Mouse (Mus musculus) lung, embryonic 14.5 days (tissue): ENCODE results near the gene Palm. TPM values are rescaled to one million over a fixed set of nuclear protein-coding genes. Genes with fewer than 3 reads are reported as not detected.
A peak's percentile ranks its signal among the peaks of the same experiment; 100 is the strongest.

ENCODE experiments used
- ATAC-seq: fragments of 200-750 bp; cut with Nextera tagmentation; 2 replicates; pipeline ENCODE4 v1.8.0; 2017; ENCODE audit warnings: mild to moderate bottlenecking, moderate TSS enrichment, moderate library complexity; ENCODE audit not compliant: insufficient read depth
- DNase-seq: peaks from one replicate; pipeline ENCODE4 v3.0.0-alpha.2; 2015
- H3K27ac ChIP-seq: fragments of 300-500 bp; sonication (generic); 2 replicates; pipeline ENCODE4 v1.5.1; 2014; ENCODE audit warnings: low read depth, mild to moderate bottlenecking, moderate library complexity
- H3K27me3 ChIP-seq: fragments of 300-500 bp; sonication (generic); 2 replicates; pipeline ENCODE4 v1.6.1; 2014; ENCODE audit warnings: low read length, control low read depth; ENCODE audit not compliant: insufficient read depth
- H3K36me3 ChIP-seq: fragments of 300-500 bp; sonication (generic); 2 replicates; pipeline ENCODE4 v1.6.1; 2014; ENCODE audit warnings: control low read depth; ENCODE audit not compliant: insufficient read depth
- H3K4me1 ChIP-seq: fragments of 300-500 bp; sonication (generic); 2 replicates; pipeline ENCODE4 v1.6.1; 2014; ENCODE audit warnings: antibody characterized with exemption, control low read depth; ENCODE audit not compliant: insufficient read depth
- H3K4me2 ChIP-seq: fragments of 300-500 bp; sonication (generic); 2 replicates; pipeline ENCODE4 v1.6.1; 2014; ENCODE audit warnings: mild to moderate bottlenecking
- H3K4me3 ChIP-seq: fragments of 300-500 bp; sonication (generic); 2 replicates; pipeline ENCODE4 v1.5.1; 2014; ENCODE audit warnings: low read depth, low read length
- H3K9ac ChIP-seq: fragments of 300-500 bp; sonication (generic); 2 replicates; pipeline ENCODE4 v1.6.1; 2014
- H3K9me3 ChIP-seq: fragments of 300-500 bp; sonication (generic); 2 replicates; pipeline ENCODE4 v1.6.1; 2016; ENCODE audit warnings: low read depth, low read length, control low read depth
- CTCF ChIP-seq: IDR thresholded peaks from 2 replicates; pipeline ENCODE4 v1.5.1; 2016; ENCODE audit warnings: antibody characterized with exemption, low read depth
- WGBS: fragments of 180-500 bp; shearing (Covaris S2); extraction: QIAGEN DNeasy Blood & Tissue Kit; methylation state at CpG from one replicate; pipeline ENCODE4 v1.1.7; 2014; 5-methylcytosine and 5-hydroxymethylcytosine counted together
- polyA plus RNA-seq: library from polyadenylated mRNA; unstranded; fragments of >200 nt; fragmentation: Nextera tagmentation; extraction: Ambion mirVana; gene quantifications from 2 replicates; pipeline ENCODE4 v1.2.1, GENCODE M21; 2014

Gene Palm
- polyA plus RNA-seq, 1 experiment from 2014 or later, result 72.4 TPM

DNA sequence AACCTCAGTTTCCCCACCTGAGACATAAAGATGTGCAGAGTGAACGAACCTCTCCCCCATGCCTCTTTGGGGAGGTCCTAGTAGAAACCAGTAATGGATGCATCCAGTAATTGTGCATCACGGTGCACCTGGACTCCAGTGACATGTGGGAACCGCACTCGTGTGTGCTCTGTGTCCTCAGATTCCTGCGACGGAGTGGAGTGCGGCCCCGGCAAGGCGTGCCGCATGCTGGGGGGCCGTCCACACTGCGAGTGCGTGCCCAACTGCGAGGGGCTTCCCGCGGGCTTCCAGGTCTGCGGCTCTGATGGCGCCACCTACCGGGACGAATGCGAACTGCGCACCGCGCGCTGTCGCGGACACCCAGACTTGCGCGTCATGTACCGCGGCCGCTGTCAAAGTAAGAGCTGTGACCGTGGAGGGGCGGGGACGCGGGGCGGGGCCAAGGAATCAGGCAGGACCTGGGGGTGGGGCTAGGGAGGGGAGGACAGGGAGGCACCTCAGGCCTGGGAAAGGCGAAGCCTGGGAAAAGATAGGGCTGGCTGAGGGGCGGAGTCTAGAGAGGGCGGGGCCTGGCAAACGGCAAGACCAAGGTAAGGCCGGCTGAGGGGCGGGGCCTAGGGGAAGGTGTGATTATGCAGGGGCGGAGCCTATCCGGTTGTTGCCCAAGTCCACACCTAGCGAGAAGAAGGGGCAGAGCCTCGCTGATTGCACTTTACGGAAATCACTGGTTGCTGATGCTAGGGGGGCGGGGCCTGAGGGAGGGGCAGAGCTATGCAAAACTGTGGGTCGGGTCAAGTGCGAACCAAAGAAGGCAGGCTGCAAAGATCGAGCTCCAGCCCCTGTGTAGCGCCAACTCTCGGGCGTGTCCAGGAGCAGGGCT is 13.3 kb upstream of the Palm start:
- TF ChIP-seq CTCF, result peak; percentile 90
- peak; percentile 87 for ATAC-seq

DNA sequence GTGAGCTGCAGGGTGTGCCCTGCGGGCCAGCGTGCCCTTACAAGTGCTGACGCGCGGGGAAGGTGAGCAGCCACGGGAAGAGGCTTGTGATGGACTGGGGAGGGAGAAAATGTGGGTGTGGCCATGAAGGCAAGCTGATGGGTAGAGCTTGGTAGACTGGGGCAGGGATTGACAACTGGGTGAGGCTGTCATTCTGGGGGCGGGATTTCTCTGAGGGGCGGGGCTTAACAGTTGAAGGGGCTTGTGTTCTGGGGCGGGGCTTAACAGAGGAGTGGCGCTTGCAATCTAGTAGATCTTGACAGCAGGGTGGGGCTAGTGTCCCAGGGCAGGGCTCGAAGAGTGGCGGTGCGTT is 12.7 kb upstream of the Palm start:
- no peak for TF ChIP-seq CTCF
- Histone ChIP-seq H3K9me3 (no peaks in the 10 kb centered on the region), H3K4me1 (peaks cover 11% of the 10 kb centered on the region), H3K4me3 (peak overlapping the region; percentile 39), H3K27ac (peak overlapping the region; percentile 36; the same call in 1 of the 2 replicates), H3K27me3 (peaks cover 17% of the 10 kb centered on the region), H3K9ac (no peak overlapping the region), H3K36me3 (no peaks in the 10 kb centered on the region), H3K4me2 (peak overlapping the region; percentile 83)
- WGBS, result 2% methylated on average over 13 of the region's 13 CpGs
- ATAC-seq, result peak; percentile 5
- peak; percentile 57 for DNase-seq

More for the DNA sequence above, 13.3 kb upstream of the Palm start:
- Histone ChIP-seq H3K9ac (no peak overlapping the region), H3K4me3 (peak overlapping the region; percentile 39), H3K36me3 (no peaks in the 10 kb centered on the region), H3K9me3 (no peaks in the 10 kb centered on the region; the same call in 1 of the 2 replicates), H3K4me2 (peak overlapping the region; percentile 83), H3K27me3 (peaks cover 17% of the 10 kb centered on the region), H3K27ac (peak overlapping the region; percentile 36; the same call in 1 of the 2 replicates), H3K4me1 (peaks cover 11% of the 10 kb centered on the region)
- DNase-seq, result peak; percentile 96
- WGBS, result 2% methylated on average over 55 of the region's 55 CpGs

DNA sequence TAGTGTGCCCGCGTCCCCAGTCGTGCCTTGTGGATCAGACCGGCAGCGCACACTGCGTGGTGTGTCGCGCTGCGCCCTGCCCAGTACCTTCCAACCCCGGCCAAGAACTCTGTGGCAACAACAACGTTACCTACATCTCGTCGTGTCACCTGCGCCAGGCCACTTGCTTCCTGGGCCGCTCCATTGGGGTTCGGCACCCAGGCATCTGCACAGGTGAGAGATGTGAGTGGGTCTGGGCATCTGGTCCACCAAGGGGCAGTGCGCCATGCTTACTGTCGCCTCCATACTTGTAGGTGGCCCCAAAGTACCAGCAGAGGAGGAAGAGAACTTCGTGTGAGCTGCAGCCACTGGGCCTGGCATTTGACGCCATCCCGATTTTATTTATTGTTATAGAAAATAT is 12.2 kb upstream of the Palm start:
- peaks cover 17% of the 10 kb centered on the region for H3K27me3 ChIP-seq
- WGBS, result 32% methylated on average over 21 of the region's 21 CpGs
- ATAC-seq, result no peak

DNA sequence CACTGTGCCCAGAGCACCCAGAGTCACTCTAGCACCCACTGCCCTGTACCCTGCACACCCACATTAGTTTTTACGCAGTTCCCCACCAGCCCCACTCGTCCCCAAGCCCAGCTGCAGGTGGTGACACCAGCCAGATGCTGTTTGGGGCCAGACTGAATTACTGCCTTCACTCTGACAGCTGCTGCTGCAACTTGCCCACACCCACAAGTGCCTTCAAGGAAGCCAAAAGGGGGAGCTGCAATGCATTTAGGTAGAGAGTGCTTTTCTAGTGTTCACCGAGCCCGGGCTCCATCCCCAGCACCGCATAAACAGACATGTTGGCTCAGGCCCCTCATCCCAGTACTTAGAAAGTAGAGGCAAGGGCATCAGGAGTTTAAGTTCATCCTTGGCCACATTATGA is 11.4 kb upstream of the Palm start:
- no peaks in the 10 kb centered on the region for H3K36me3 ChIP-seq
- H3K9me3 ChIP-seq, result no peaks in the 10 kb centered on the region
- no peak for TF ChIP-seq CTCF
- H3K27ac ChIP-seq, result no peak overlapping the region
- DNase-seq (no peak), ATAC-seq (no peak)
- 50% methylated on average over 5 of the region's 5 CpGs for WGBS
- no peak overlapping the region for H3K9ac ChIP-seq
- peaks cover 9% of the 10 kb centered on the region for H3K4me1 ChIP-seq
- no peak overlapping the region for H3K4me3 ChIP-seq
- H3K27me3 ChIP-seq, result peaks cover 17% of the 10 kb centered on the region
- H3K4me2 ChIP-seq, result no peak overlapping the region

More for the DNA sequence above, 12.2 kb upstream of the Palm start:
- no peak overlapping the region for H3K27ac ChIP-seq
- peak overlapping the region; percentile 39 for H3K4me3 ChIP-seq
- no peak for TF ChIP-seq CTCF
- peaks cover 11% of the 10 kb centered on the region for H3K4me1 ChIP-seq
- H3K9me3 ChIP-seq, result no peaks in the 10 kb centered on the region
- no peaks in the 10 kb centered on the region for H3K36me3 ChIP-seq
- DNase-seq, result no peak
- H3K9ac ChIP-seq, result no peak overlapping the region
- H3K4me2 ChIP-seq, result peak overlapping the region; percentile 83

DNA sequence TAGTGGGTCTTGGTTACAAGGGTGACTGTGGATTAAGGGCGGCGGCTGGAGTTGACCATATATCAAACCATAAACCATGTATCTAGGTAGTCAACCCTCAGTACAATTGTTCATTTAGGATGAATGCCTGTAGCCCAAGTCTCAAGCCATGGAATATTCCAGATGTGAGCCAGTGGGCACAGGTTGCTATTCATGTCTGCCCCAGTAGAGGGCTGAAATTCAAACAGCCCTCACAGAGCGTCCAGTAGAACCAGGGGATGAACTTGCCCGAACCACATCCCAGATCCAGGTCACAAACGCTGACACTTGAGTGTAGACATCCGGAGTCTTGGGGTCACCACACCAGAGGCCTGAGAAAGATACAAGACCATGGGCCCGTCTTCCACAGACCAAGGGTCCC is 10.3 kb upstream of the Palm start:
- no peak overlapping the region for H3K4me3 ChIP-seq
- H3K27me3 ChIP-seq, result peaks cover 17% of the 10 kb centered on the region
- H3K9me3 ChIP-seq, result no peaks in the 10 kb centered on the region
- no peak overlapping the region for H3K4me2 ChIP-seq
- ATAC-seq (no peak), DNase-seq (no peak)
- peaks cover 5% of the 10 kb centered on the region for H3K4me1 ChIP-seq
- peak; percentile 45 for TF ChIP-seq CTCF
- H3K9ac ChIP-seq, result no peak overlapping the region
- WGBS, result 55% methylated on average over 7 of the region's 7 CpGs
- no peak overlapping the region for H3K27ac ChIP-seq
- H3K36me3 ChIP-seq, result no peaks in the 10 kb centered on the region

DNA sequence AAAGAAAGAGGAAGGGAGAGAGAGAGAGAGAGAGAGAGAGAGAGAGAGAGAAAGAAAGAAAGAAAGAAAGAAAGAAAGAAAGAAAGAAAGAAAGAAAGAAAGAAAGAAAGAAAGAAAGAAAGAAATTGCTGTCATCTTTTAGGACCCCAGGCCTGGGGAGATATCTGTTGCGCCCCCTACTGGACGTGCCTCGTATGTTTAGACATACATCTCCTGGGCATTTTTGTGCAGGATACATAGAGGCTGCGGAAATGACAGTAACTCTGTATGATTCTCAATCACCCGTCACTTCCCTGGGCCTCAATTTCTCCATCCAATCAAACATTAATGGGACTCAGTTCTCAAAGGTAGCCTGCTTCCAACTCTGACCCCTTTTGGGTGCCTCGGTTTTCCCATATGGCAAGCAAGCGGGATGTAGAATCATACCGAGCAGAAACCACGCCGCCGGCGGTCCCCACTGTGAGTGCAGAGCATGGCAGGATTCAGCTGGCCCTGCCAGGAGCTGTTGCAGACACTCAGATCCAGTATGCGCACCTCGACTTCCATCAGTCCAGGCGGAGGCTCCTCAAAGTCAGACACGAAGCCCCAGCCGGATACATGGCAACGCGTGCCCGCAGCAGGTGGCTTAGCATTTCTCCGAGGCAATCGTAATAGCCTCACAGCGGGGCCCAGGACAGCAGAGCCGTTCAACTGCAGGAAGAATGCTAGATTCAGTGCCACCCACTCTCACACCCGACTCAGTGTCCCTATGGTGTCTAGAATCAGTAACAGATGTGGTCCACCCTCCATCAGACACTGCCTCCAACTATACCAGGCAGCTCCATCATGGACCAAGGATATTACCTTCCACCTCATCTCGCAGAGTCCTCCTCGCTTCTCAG is 9.2 kb upstream of the Palm start:
- DNase-seq (peak; percentile 76), ATAC-seq (no peak)
- TF ChIP-seq CTCF, result peak; percentile 65
- H3K4me1 ChIP-seq, result peaks cover 4% of the 10 kb centered on the region; the same call in 1 of the 2 replicates
- H3K36me3 ChIP-seq, result no peaks in the 10 kb centered on the region
- H3K4me3 ChIP-seq, result no peak overlapping the region
- no peak overlapping the region for H3K27ac ChIP-seq
- H3K9ac ChIP-seq, result no peak overlapping the region
- H3K27me3 ChIP-seq, result peaks cover 9% of the 10 kb centered on the region
- no peaks in the 10 kb centered on the region for H3K9me3 ChIP-seq
- no peak overlapping the region for H3K4me2 ChIP-seq
- WGBS, result 40% methylated on average over 27 of the region's 27 CpGs
